Mouse (Mus musculus): ENCODE measurements around the gene Nt5c. TPM values are rescaled to one million over a fixed set of nuclear protein-coding genes. Genes with fewer than 3 reads are reported as not detected.
"Not testable (repeated sequence)": the region's sequence is repeated elsewhere in the genome, so short reads cannot be mapped to it uniquely, and the experiment has no call there.

The Nt5c gene
- polyA plus RNA-seq, 1 experiment, result 145 TPM

- Histone ChIP-seq H3K27ac (ENCODE audit: control insufficient read depth, insufficient read depth, low read length) (peak overlapping the region; percentile 62), H3K4me1 (replicated peaks; ENCODE audit: control insufficient read depth, insufficient read depth, low read length) (peaks cover 27% of the 10 kb centered on the region), H3K4me3 (ENCODE audit: control insufficient read depth, insufficient read depth, low read length) (no peak overlapping the region), H3K36me3 (ENCODE audit: control insufficient read depth, insufficient read depth, low read length) (peaks cover 19% of the 10 kb centered on the region), H3K27me3 (ENCODE audit: control insufficient read depth, insufficient read depth, low read length) (no peaks in the 10 kb centered on the region)
- TF ChIP-seq POLR2A (IDR thresholded peaks at IDR 0.05; ENCODE audit: control insufficient read depth, extremely low read depth, insufficient read depth, low read length, poor library complexity) (no peak), CTCF (IDR thresholded peaks at IDR 0.05; ENCODE audit: borderline replicate concordance, control insufficient read depth, extremely low read depth, insufficient read depth, low read length, poor library complexity) (no peak)
- 44% methylated on average over 6 of the region's 6 CpGs for WGBS
- peak; percentile 55 for DNase-seq
Observed at GRCm38 (mm10) chr11:115481553-115482259, 10.0 kb downstream of the Nt5c start.

- peaks cover 45% of the 10 kb centered on the region for H3K4me1 ChIP-seq (replicated peaks; ENCODE audit: control insufficient read depth, insufficient read depth, low read length)
- H3K4me3 ChIP-seq (ENCODE audit: control insufficient read depth, insufficient read depth, low read length), result peak overlapping the region; percentile 37
- DNase-seq, result no peak
- no peak for TF ChIP-seq CTCF (IDR thresholded peaks at IDR 0.05; ENCODE audit: borderline replicate concordance, control insufficient read depth, extremely low read depth, insufficient read depth, low read length, poor library complexity)
- TF ChIP-seq POLR2A (IDR thresholded peaks at IDR 0.05; ENCODE audit: control insufficient read depth, extremely low read depth, insufficient read depth, low read length, poor library complexity), result no peak
- 69% methylated on average over 9 of the region's 9 CpGs for WGBS
- H3K27ac ChIP-seq (ENCODE audit: control insufficient read depth, insufficient read depth, low read length), result peak overlapping the region; percentile 22; the same call in 1 of the 2 replicates
- peaks cover 6% of the 10 kb centered on the region; the same call in 1 of the 2 replicates for H3K36me3 ChIP-seq (ENCODE audit: control insufficient read depth, insufficient read depth, low read length)
- no peaks in the 10 kb centered on the region for H3K27me3 ChIP-seq (ENCODE audit: control insufficient read depth, insufficient read depth, low read length)
Observed at GRCm38 (mm10) chr11:115478296-115478938, 13.2 kb downstream of the Nt5c start.

DNA sequence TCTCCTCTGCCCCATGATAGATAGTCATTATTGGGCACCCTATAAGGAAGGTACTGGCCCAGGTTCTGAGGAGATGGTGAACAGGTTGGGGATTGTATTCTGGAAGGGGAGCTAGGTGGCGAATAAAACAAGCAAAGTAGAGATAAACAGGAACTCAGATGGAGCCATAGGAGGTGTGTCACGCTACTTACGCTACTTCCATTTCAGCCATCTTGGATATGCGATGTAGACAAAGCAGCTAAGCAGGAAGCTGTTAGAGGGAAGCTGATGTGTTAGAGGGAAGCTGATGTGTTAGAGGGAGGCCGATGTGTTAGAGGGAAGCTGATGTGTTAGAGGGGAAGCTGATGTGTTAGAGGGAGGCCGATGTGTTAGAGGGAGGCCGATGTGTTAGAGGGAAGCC lies 14.3 kb downstream of the Nt5c start:
- not testable (repeated sequence) for H3K27me3 ChIP-seq (ENCODE audit: control insufficient read depth, insufficient read depth, low read length); DNase-seq
- 40% methylated on average over 7 of the region's 7 CpGs for WGBS
- H3K36me3 ChIP-seq (ENCODE audit: control insufficient read depth, insufficient read depth, low read length), result peaks cover 17% of the 10 kb centered on the region; the same call in 1 of the 2 replicates
- H3K4me3 ChIP-seq (ENCODE audit: control insufficient read depth, insufficient read depth, low read length), result peak overlapping the region; percentile 27; the same call in 1 of the 2 replicates
- H3K4me1 ChIP-seq (replicated peaks; ENCODE audit: control insufficient read depth, insufficient read depth, low read length), result peaks cover 53% of the 10 kb centered on the region
- peak overlapping the region; percentile 59 for H3K27ac ChIP-seq (ENCODE audit: control insufficient read depth, insufficient read depth, low read length)

GRCm38 (mm10) chr11:115476630-115477029 lies 15.0 kb downstream of the Nt5c start:
- Histone ChIP-seq H3K36me3 (ENCODE audit: control insufficient read depth, insufficient read depth, low read length) (peaks cover 19% of the 10 kb centered on the region; the same call in 1 of the 2 replicates), H3K4me1 (replicated peaks; ENCODE audit: control insufficient read depth, insufficient read depth, low read length) (peaks cover 47% of the 10 kb centered on the region), H3K27ac (ENCODE audit: control insufficient read depth, insufficient read depth, low read length) (peak overlapping the region; percentile 59), H3K4me3 (ENCODE audit: control insufficient read depth, insufficient read depth, low read length) (peak overlapping the region; percentile 86)
- not testable (repeated sequence) for H3K27me3 ChIP-seq (ENCODE audit: control insufficient read depth, insufficient read depth, low read length); DNase-seq
- 65% methylated on average over 4 of the region's 4 CpGs for WGBS

- TF ChIP-seq CTCF (IDR thresholded peaks at IDR 0.05; ENCODE audit: borderline replicate concordance, control insufficient read depth, extremely low read depth, insufficient read depth, low read length, poor library complexity) (0 out of 2 replicates have a peak, but pooled peaks have one; percentile 35), POLR2A (IDR thresholded peaks at IDR 0.05; ENCODE audit: control insufficient read depth, extremely low read depth, insufficient read depth, low read length, poor library complexity) (peak; percentile 35; the same call in 1 of the 2 replicates)
- H3K4me1 ChIP-seq (replicated peaks; ENCODE audit: control insufficient read depth, insufficient read depth, low read length), result peaks cover 43% of the 10 kb centered on the region
- H3K4me3 ChIP-seq (ENCODE audit: control insufficient read depth, insufficient read depth, low read length), result peak overlapping the region; percentile 86
- under 1% methylated on average over 28 of the region's 28 CpGs for WGBS
- no peak for DNase-seq
- no peaks in the 10 kb centered on the region for H3K27me3 ChIP-seq (ENCODE audit: control insufficient read depth, insufficient read depth, low read length)
- H3K27ac ChIP-seq (ENCODE audit: control insufficient read depth, insufficient read depth, low read length), result peak overlapping the region; percentile 84
- H3K36me3 ChIP-seq (ENCODE audit: control insufficient read depth, insufficient read depth, low read length), result peaks cover 19% of the 10 kb centered on the region; the same call in 1 of the 2 replicates
Observed at GRCm38 (mm10) chr11:115475758-115476237, 15.9 kb downstream of the Nt5c start.

DNA sequence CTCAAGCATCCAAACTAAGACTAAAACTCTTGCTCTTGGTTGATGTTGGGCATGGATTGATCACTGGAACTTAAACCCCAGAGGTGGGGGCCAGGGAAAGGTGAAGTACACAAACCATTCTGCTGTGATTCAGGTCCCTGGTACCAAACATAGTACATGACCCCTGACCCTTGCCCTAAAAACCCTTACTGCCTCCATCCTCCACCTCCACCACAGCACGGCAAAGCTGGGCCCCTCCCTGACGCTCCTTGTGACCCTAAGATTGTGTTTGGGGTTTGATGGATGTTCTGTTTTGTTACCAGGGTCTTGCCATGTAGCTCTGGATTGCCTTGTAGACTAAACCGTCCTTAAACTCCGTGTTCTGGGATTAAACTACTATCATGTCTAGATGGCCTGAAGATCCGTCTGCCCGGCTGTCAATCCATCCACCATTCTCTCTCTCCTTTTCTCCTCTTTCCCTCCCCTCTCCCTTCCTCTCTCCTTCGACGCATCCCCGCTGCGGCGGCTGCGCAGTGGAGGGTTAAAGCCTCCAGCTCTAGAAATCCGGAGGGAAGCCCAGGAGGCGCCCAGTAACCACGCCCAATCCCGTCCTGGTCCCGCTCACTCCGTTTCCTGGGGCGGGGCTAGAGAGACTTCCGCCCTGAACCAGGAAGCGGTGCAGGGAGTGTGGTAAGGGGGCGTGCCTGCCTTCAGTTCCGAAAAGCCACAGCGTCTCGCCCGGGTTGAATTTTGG lies 16.5 kb downstream of the Nt5c start, which contains the start of gene Armc7:
TSS of gene Armc7 (plus strand) at position 643 of the 733 bp plus-strand sequence.
- 5% methylated on average over 26 of the region's 26 CpGs for WGBS
- peaks cover 41% of the 10 kb centered on the region for H3K4me1 ChIP-seq (replicated peaks; ENCODE audit: control insufficient read depth, insufficient read depth, low read length)
- no peaks in the 10 kb centered on the region for H3K27me3 ChIP-seq (ENCODE audit: control insufficient read depth, insufficient read depth, low read length)
- TF ChIP-seq POLR2A (IDR thresholded peaks at IDR 0.05; ENCODE audit: control insufficient read depth, extremely low read depth, insufficient read depth, low read length, poor library complexity), result no peak
- TF ChIP-seq CTCF (IDR thresholded peaks at IDR 0.05; ENCODE audit: borderline replicate concordance, control insufficient read depth, extremely low read depth, insufficient read depth, low read length, poor library complexity), result no peak
- peaks cover 22% of the 10 kb centered on the region for H3K36me3 ChIP-seq (ENCODE audit: control insufficient read depth, insufficient read depth, low read length)
- DNase-seq, result peak; percentile 96
- peak within 1 kb of the TSS; percentile 86 for H3K4me3 ChIP-seq (ENCODE audit: control insufficient read depth, insufficient read depth, low read length)
- H3K27ac ChIP-seq (ENCODE audit: control insufficient read depth, insufficient read depth, low read length), result peak within 1 kb of the TSS; percentile 84
